Mouse (Mus musculus): ENCODE data around the gene Zdbf2.

DNA sequence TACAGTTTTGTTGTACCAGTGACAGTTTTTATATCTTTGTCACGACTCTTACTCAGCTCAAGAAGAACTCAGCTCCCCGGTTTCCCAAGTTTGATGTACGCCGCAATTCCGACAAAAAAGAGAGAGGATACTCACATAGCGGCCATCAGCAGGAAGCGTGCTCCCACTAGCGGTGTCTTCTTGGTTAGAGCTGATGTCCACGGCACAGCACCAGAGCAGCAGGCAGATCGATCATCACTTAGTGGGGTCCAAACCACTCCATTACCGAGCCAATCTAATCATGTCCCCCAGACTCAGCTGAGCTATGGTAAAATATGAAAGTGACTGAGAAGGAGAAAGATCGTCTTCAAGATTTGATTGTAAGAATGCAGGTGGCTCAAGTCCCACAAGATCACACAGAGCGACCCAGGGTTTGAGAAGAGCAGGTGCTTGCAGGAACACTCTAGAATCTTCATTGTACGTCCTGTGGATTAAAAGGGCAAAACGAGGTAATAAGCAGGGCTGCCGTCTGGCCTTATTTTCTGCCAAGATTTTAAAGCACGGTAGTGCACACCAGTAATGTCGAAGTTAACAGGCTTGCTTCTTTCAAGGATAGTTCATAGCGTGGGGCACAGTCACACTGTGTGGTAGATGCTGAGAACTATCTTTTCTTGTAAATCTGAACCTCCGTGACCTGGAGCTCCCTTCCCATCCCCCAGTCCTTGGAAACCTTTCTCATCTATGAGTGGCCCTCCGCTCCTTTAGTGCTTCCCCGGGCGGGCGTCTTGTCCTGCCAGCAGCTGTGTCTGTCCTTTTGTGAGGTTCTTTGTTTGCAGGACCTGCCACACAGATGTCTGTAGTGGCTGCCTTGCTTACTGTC lies 20.5 kb upstream of the Zdbf2 start:
- TF ChIP-seq CTCF (IDR thresholded peaks at IDR 0.05; ENCODE audit: control insufficient read depth, insufficient read depth, insufficient read length) = no peak
- no peak for TF ChIP-seq CEBPB (IDR thresholded peaks at IDR 0.05; ENCODE audit: low read depth)
- TF ChIP-seq MYOG (IDR thresholded peaks at IDR 0.05; ENCODE audit: control insufficient read depth, extremely low read depth, insufficient read length) = no peak
- no peak for TF ChIP-seq USF1 (IDR thresholded peaks at IDR 0.05; ENCODE audit: low read depth)

Measured in C2C12 (cell line).